Mouse (Mus musculus) thymus, postnatal 36 days (tissue): ENCODE measurements around the gene Irf6.

Experiments used
- DNase-seq, 2 experiments: peaks; one replicate each; pipeline ENCODE4 v3.0.0; 2022; ENCODE audit warnings: mixed read lengths in 2 of 2

Irf6 gene

GRCm38 (mm10) chr1:193203821-193204220 is 50.9 kb downstream of the Irf6 start:
- no peak for DNase-seq

GRCm38 (mm10) chr1:193205431-193205830 is 52.5 kb downstream of the Irf6 start:
- DNase-seq: no peak

GRCm38 (mm10) chr1:193207503-193207902 is 54.6 kb downstream of the Irf6 start, which contains the start of gene Lamb3:
Gene Lamb3 (plus strand): TSS chr1:193207699.
- DNase-seq: no peak

- DNase-seq: peak; percentile 77 to 80
Observed at GRCm38 (mm10) chr1:193208178-193208577, 55.3 kb downstream of the Irf6 start.

- no peak for DNase-seq
Observed at GRCm38 (mm10) chr1:193211371-193211770, 58.5 kb downstream of the Irf6 start.

GRCm38 (mm10) chr1:193214053-193214452 is 61.1 kb downstream of the Irf6 start:
- DNase-seq: no peak

- DNase-seq: no peak
Observed at GRCm38 (mm10) chr1:193216000-193216399, 63.1 kb downstream of the Irf6 start.

- DNase-seq: no peak
Observed at GRCm38 (mm10) chr1:193220408-193220807, 67.5 kb downstream of the Irf6 start.
